Mouse (Mus musculus): ENCODE results near the gene Gpr89. TPM values are rescaled to one million over a fixed set of nuclear protein-coding genes. Genes with fewer than 3 reads are reported as not detected.

Gene Gpr89
- total RNA-seq, 2 experiments from 2014 or later = 8.3 to 21.0 TPM

GRCm38 (mm10) chr3:96871070-96871469 is 34.1 kb downstream of the Gpr89 start:
- ATAC-seq (ENCODE audit: poor library complexity, severe bottlenecking) = no peak

GRCm38 (mm10) chr3:96870270-96870669 is 34.9 kb downstream of the Gpr89 start:
- no peak for ATAC-seq (ENCODE audit: poor library complexity, severe bottlenecking)

DNA sequence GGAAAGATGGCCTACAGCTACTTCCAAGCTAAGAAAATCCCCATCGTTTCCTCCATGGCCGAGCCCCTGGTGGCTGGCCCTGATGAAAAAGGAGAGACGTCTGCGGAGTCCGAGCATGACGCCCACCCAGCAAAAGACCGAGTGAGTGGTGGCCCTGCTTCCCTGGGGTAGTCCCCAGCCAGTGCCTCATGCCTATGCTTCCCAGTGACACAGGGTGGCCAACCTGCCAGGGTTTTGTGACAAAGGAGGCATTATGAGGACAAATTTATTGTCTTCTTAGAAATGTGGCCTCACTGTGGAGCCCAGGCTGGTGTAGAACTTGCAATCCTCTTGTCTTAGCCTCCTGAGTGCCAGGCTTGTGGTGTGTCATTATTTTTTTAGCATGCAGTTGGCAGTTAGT is 36.1 kb downstream of the Gpr89 start:
- ATAC-seq (ENCODE audit: poor library complexity, severe bottlenecking) = no peak

- no peak for ATAC-seq (ENCODE audit: poor library complexity, severe bottlenecking)
Measured at GRCm38 (mm10) chr3:96868566-96868965, 36.6 kb downstream of the Gpr89 start.

GRCm38 (mm10) chr3:96867863-96868262 is 37.3 kb downstream of the Gpr89 start:
- ATAC-seq (ENCODE audit: poor library complexity, severe bottlenecking) = no peak

GRCm38 (mm10) chr3:96860498-96860897 is 44.6 kb downstream of the Gpr89 start:
- no peak for ATAC-seq (ENCODE audit: poor library complexity, severe bottlenecking)

- ATAC-seq (ENCODE audit: poor library complexity, severe bottlenecking) = no peak
Measured at GRCm38 (mm10) chr3:96855833-96856232, 49.3 kb downstream of the Gpr89 start.

DNA sequence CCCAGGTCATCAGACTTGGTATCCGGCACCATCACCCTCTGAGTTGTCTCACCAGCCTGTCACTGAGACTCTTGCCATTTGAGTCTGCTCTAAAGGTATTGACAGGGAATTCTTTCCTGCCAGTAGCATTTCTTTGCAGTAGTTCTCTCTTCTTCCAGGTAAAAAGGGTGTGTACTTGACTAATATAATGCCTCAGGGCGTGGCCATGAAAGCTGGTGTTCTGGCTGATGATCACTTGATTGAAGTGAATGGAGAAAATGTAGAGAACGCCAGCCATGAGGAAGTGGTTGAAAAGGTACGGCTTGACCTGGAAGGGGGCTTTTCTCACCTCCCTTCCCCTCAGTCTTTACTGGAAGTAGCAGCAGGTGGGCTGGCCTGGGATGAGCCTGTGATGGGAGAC is 50.8 kb downstream of the Gpr89 start:
- ATAC-seq (ENCODE audit: poor library complexity, severe bottlenecking) = no peak

- no peak for ATAC-seq (ENCODE audit: poor library complexity, severe bottlenecking)
Measured at GRCm38 (mm10) chr3:96852561-96852960, 52.6 kb downstream of the Gpr89 start.

- ATAC-seq (ENCODE audit: poor library complexity, severe bottlenecking) = no peak
Measured at GRCm38 (mm10) chr3:96849168-96849727, 55.9 kb downstream of the Gpr89 start.

DNA sequence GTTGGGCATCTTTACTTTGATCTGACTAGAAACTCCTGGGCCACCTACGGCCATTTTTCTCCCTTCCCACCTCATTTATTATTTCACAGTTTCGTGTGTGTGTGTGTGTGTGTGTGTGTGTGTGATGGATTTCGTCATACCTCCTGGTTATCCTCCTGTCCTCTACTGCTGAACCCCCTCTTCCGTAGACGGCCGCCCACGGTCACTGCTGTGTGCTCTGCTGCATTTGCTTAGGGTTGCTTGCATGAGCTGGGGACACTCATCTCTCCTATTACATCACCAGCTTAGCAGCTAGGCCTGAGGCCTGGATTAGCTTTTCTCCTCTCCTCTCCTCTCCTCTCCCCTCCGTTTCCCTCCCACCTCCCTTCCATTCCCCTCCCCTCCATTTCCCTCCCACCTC is 56.7 kb downstream of the Gpr89 start:
- no peak for ATAC-seq (ENCODE audit: poor library complexity, severe bottlenecking)

DNA sequence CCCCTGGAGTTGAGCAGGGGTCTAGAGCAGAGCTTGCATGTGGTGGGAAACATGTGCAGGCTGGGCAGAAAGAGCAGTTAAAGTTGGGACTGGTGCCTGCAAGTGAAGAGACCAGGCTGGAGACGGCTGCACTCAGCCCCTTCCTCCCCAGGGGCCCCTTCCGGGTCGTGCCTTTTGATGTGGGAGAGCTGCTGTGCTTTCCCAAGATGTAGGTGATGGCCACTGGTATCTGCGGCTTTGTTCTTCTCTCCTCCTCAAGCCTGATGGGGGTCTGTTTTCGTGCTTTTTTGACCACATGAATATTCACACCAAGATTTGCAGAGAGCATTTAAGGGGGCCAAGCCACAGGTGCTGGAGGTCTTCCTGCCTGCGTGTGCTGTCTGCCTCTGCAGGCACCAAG is 57.5 kb downstream of the Gpr89 start:
- ATAC-seq (ENCODE audit: poor library complexity, severe bottlenecking) = peak; percentile 51

DNA sequence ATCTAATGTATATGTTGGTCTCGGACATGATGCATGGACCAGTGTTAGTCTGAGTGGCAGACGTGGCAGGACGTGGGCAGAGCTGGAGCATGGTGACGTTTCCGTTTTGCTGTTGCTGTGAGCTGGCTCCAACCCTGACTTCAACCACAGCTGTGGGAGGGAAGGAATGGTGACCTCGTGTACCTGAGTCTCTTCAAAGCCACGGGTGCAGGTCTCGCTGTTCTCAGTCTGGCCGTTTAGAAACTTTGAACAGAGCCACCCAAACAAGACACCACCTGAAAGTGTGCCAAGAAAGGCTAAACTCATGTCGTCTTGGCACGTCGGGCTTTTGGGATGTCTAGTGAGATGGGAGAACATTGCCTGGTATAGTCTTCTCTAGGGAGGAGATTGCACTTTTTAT is 58.2 kb downstream of the Gpr89 start:
- ATAC-seq (ENCODE audit: poor library complexity, severe bottlenecking) = peak; percentile 40; the same call in 1 of the 2 replicates

DNA sequence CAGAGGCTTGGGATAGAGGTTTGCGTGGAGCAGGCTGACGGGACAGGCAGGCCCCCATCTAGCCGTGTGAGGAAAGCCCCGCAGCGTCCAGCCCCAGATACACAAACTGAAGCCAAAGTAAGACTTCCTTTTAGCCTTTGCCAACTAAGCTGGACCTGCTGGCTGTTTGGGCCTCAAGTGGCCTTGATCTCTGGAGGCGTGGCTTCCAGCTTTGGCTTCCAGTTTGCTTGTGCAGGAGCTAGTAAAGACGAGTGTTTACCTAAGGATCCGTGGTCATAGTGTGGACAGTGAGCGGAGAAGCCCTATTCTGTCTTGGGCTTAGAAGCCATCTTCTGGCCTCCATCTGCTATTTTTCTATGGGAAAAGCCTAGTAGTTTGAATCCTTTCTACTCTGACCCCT is 59.3 kb downstream of the Gpr89 start:
- no peak for ATAC-seq (ENCODE audit: poor library complexity, severe bottlenecking)

- ATAC-seq (ENCODE audit: poor library complexity, severe bottlenecking) = no peak
Measured at GRCm38 (mm10) chr3:96845191-96845590, 60.0 kb downstream of the Gpr89 start.

- ATAC-seq (ENCODE audit: poor library complexity, severe bottlenecking) = no peak
Measured at GRCm38 (mm10) chr3:96838996-96839645, 66.0 kb downstream of the Gpr89 start.

DNA sequence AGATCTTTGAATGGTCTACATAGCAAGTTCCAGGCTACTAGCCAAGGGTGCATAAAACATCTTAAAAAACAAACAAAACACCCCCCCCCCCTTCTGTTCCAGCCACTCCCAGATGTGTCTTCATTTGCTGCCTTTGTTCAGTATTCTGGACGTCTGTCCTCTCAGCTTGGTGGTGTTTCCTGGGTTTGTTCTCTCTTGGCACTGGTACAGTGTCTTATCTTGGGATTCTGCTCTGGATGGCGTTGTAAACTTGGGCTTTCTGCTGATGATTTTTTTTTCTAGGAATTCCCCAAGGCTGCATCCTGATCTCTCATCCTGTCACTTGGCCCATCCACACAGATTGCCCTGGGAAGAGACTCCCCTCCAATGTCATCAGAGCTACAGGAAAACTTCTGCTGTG is 68.7 kb downstream of the Gpr89 start:
- no peak for ATAC-seq (ENCODE audit: poor library complexity, severe bottlenecking)

DNA sequence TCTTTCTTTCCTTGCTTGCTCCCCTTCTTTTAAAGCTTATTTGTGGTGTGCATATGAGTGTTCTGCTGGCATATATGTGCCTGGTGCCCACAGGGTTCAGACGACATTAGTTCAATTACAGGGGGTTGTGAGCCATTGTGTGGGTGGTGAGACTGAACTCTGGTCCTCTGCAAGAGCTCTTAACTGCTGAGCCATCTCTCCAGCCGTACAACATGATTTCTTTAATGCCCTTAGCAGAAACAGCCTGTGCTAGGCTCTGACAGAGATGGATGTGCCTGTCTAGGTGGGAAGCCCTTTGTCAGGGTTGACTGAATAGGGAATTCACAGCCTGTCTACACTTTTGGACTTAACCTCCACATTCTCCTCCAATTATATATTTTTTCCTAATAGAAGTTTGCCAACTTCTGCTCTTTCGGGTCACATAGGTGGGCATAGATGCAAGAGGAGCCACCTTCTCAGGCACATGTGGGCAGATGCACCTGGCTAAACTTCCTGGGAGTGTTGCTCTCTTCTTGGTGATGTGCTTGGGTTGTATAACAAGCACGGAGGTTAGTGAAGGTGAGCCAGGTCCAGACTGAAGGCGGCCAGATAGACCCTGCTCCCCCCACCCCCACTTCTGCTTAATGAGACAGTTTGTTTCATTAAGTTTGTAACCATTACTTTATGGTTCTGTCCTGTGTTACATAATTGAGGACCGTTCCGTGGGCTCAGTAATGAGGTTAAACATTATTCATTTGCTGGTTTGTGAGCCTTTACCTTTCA is 70.4 kb downstream of the Gpr89 start:
- ATAC-seq (ENCODE audit: poor library complexity, severe bottlenecking) = no peak

DNA sequence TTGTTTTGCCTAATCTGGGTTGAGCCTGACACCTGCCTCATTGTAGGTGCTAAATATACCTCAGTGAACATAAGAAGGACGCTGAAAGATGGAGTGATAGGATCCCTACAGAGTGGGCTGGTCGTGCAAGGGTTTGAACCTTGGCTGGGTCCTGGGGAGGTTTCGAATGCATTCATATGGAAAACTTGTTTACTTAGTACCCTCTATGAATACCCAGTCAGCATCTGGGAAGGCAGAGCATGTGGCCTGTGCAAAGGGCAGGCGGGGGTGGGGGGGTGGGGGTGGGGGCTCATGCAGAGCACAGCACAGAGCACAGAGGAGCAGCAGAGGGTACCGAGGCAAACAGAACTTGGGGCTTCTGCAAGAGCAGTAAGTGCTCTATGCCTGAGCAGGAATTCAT is 72.2 kb downstream of the Gpr89 start:
- no peak for ATAC-seq (ENCODE audit: poor library complexity, severe bottlenecking)

- ATAC-seq (ENCODE audit: poor library complexity, severe bottlenecking) = no peak
Measured at GRCm38 (mm10) chr3:96829856-96830255, 75.3 kb downstream of the Gpr89 start.

- ATAC-seq (ENCODE audit: poor library complexity, severe bottlenecking) = no peak
Measured at GRCm38 (mm10) chr3:96828984-96829383, 76.2 kb downstream of the Gpr89 start, which contains the start of the genes Pdzk1 and Cd160. Gene Pdzk1, plus strand, starts transcription at chr3:96829284. Gene Cd160, minus strand, starts transcription at chr3:96829351.

DNA sequence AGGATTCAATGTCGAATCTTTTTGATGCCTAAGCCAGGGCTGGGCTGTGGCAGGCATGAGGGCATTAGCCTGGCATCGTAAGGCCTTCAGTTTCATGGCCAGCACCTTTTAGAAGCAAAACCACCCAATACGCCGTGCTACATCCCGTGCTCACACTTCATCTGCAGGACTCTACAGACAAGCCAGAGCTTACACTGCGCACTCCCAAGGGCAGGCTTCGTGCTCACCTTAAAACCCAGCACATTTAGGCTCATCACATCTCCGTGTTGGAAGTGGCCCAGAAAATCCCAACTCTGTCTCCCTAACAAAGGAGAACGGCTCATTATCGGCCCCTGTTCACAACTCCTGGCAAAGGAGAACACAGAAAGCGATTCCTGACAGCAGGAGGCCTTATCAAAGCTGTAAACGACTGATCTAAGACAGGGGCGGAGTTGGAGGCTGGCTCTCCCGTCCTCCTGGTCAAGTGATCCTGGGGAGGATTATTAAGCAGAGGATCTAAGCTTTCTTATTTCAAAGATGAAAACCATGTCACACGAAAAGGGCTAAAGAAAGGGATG is 76.8 kb downstream of the Gpr89 start:
- ATAC-seq (ENCODE audit: poor library complexity, severe bottlenecking) = no peak
